Mouse (Mus musculus) midbrain, embryonic 11.5 days (tissue): Measurements from ENCODE around the gene Sphk1. TPM values are rescaled to one million over a fixed set of nuclear protein-coding genes. Genes with fewer than 3 reads are reported as not detected.

Experiments
- ATAC-seq: fragments of 200-750 bp; cut with Nextera tagmentation; 2 replicates; pipeline ENCODE4 v1.8.0; 2017; ENCODE audit warnings: moderate TSS enrichment, moderate library complexity; ENCODE audit not compliant: low FRiP score
- DNase-seq: peaks from one replicate; pipeline ENCODE4 v3.0.0; 2015; ENCODE audit warnings: low spot score; ENCODE audit errors: missing footprints
- H3K27ac ChIP-seq: fragments of 300-500 bp; sonication (generic); 2 replicates; pipeline ENCODE4 v1.5.1; 2014; ENCODE audit warnings: low read depth, low read length
- H3K27me3 ChIP-seq: fragments of 300-500 bp; sonication (generic); 2 replicates; pipeline ENCODE4 v1.6.1; 2014; ENCODE audit warnings: mild to moderate bottlenecking, low read length, moderate library complexity, mixed read lengths; ENCODE audit not compliant: control insufficient read depth, insufficient read depth
- H3K36me3 ChIP-seq: fragments of 300-500 bp; sonication (generic); 2 replicates; pipeline ENCODE4 v1.6.1; 2014; ENCODE audit warnings: mild to moderate bottlenecking, low read length, moderate library complexity, mixed read lengths; ENCODE audit not compliant: control insufficient read depth, insufficient read depth
- H3K4me1 ChIP-seq: fragments of 300-500 bp; sonication (generic); 2 replicates; pipeline ENCODE4 v1.6.1; 2014; ENCODE audit warnings: low read length; ENCODE audit not compliant: control insufficient read depth, insufficient read depth
- H3K4me2 ChIP-seq: fragments of 300-500 bp; sonication (generic); 2 replicates; pipeline ENCODE4 v1.6.1; 2014; ENCODE audit warnings: mild to moderate bottlenecking, moderate library complexity
- H3K4me3 ChIP-seq: fragments of 300-500 bp; sonication (generic); 2 replicates; pipeline ENCODE4 v1.5.1; 2014; ENCODE audit warnings: low read depth, low read length
- H3K9ac ChIP-seq: fragments of 300-500 bp; sonication (generic); 2 replicates; pipeline ENCODE4 v1.6.1; 2014; ENCODE audit warnings: low read length
- H3K9me3 ChIP-seq: fragments of 300-500 bp; sonication (generic); 2 replicates; pipeline ENCODE4 v1.6.1; 2016; ENCODE audit warnings: low read length; ENCODE audit not compliant: control insufficient read depth
- WGBS: fragments of 180-500 bp; shearing (Covaris S2); extraction: QIAGEN DNeasy Blood & Tissue Kit; methylation state at CpG from one replicate; pipeline ENCODE4 v1.1.7; 2014; 5-methylcytosine and 5-hydroxymethylcytosine counted together
- polyA plus RNA-seq: library from polyadenylated mRNA; unstranded; fragments of >200 nt; fragmentation: Nextera tagmentation; extraction: Ambion mirVana; gene quantifications from 2 replicates; pipeline ENCODE4 v1.2.1, GENCODE M21; 2014

The Sphk1 gene
- polyA plus RNA-seq, 1 experiment from 2014 or later, result 7.1 TPM

DNA sequence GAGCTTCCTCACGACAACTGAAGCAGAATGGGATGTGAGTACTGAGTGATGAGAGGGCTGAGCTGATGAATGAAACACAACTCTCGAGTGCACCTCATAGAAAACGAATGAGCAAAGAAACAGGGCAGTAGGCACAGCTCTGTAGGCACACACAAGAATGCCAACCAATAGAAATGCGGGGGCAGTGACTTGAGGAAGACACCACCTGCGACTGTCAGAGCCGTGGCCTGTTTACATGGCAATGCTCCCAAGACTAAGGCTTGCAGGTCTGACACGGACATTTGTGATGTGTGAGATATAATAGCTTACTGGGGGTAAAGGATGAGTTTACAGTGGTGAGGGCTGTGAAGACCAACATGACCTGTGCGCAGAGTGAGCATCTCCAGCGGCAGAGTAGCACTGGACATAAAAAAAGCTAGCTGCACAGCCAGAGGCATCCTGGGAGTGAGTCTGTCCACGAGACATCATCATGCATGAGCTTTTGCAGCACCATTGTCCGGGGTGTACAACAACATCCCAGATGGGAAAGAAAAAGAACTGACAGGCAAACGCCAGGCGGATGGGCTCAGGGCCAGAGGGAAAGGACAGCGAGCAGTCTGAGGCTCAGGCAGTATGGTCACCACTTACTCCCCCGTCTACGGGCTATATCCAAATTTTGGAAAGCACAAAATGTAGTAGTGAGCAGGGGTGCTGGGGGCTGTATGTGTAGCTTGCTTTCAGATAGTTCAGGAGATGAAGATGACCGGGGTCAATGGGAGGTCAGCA is 16.8 kb downstream of the Sphk1 start:
- no peaks in the 10 kb centered on the region for H3K27me3 ChIP-seq
- no peaks in the 10 kb centered on the region for H3K4me1 ChIP-seq
- WGBS, result 93% methylated on average over 17 of the region's 17 CpGs
- ATAC-seq (no peak), DNase-seq (no peak)
- H3K9me3 ChIP-seq, result no peaks in the 10 kb centered on the region
- no peak overlapping the region for H3K27ac ChIP-seq
- H3K36me3 ChIP-seq, result peaks cover 21% of the 10 kb centered on the region
- H3K4me2 ChIP-seq, result no peak overlapping the region
- no peak overlapping the region for H3K4me3 ChIP-seq
- no peak overlapping the region for H3K9ac ChIP-seq

DNA sequence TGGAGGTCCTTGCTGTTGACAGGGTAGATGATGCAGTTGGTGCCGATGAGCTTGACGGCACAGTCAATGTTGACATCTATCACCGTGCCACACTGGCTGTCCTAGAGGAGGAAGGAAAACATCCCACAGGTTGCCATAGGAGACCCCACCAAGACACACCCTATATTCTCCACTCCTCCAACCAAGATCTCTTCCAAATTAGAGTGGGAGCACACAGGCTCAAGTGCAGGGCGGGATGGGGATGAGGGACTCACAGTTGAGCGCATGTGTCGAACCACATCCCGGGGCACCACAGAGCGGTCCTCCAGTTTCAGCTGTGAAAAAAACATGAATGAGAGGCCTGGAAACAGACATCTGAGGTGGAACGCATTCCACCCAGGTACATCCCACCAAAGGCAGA is 18.1 kb downstream of the Sphk1 start:
- Histone ChIP-seq H3K9me3 (no peaks in the 10 kb centered on the region), H3K36me3 (peaks cover 15% of the 10 kb centered on the region), H3K27ac (no peak overlapping the region), H3K4me1 (no peaks in the 10 kb centered on the region), H3K4me3 (no peak overlapping the region), H3K9ac (no peak overlapping the region), H3K4me2 (no peak overlapping the region), H3K27me3 (no peaks in the 10 kb centered on the region)
- 93% methylated on average over 9 of the region's 9 CpGs for WGBS
- no peak for ATAC-seq
- no peak for DNase-seq

DNA sequence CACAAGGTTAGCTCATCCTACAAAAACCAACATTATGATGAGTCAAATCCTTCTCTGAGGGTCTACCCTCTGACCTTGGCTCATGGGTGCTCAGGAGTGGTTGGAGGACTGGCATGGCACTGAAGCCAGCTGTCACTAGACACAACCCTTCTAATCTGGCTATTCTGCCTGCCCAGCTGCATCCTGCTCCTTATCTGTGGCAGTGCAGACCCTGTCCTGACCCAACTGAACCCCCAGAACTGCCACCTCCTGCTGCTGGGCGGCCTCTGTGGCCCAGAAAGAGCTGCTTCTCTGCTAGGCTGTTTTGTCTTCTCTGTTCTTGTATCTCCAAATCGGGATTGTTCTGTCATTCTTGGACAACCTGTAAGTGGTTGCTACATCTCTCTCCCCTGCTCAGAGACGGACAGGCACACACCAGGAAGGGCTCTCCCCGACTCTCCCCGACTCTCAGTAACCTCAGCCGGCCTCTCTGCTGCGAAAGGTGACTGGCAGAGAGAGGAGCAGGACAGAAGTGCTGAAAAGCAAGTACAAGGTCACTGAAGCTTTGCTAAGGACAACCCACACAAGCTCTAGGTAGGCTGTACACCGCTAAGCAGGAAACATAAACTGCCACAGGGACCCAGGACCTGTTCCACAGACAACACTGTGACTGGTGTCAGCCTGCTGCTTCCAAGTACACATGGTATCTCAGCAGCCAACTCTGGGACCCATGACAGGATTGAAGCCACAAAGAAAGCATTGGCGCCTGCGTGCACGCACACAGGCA is 18.7 kb downstream of the Sphk1 start:
- H3K27me3 ChIP-seq, result no peaks in the 10 kb centered on the region
- WGBS, result 88% methylated on average over 11 of the region's 11 CpGs
- no peak overlapping the region for H3K9ac ChIP-seq
- H3K36me3 ChIP-seq, result peaks cover 12% of the 10 kb centered on the region
- no peak overlapping the region for H3K4me2 ChIP-seq
- no peak overlapping the region for H3K4me3 ChIP-seq
- H3K4me1 ChIP-seq, result no peaks in the 10 kb centered on the region; the same call in 1 of the 2 replicates
- H3K9me3 ChIP-seq, result no peaks in the 10 kb centered on the region
- DNase-seq, result no peak
- H3K27ac ChIP-seq, result no peak overlapping the region
- no peak for ATAC-seq

DNA sequence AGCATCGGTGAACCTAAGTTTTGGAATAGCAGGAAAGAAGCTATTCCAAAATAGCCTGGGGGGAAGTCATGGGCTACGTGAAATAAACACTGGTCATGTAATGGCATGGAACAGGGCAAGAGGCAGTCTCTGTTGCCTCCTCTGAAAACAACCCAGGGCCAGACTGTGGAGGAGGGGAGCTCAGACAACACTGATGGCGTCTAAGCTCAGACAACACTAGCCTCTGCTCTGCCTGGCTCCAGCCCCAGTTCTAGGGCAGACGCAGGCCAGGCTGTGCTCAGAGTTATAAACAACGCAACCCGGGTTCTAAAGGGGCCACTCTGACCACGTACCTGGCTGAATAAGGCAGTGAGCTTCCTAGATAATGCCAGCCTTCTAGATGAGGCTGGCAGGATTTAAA is 20.0 kb downstream of the Sphk1 start:
- WGBS, result 87% methylated on average over 7 of the region's 7 CpGs
- no peak overlapping the region for H3K9ac ChIP-seq
- DNase-seq (no peak), ATAC-seq (no peak)
- no peak overlapping the region for H3K27ac ChIP-seq
- H3K36me3 ChIP-seq, result peaks cover 1% of the 10 kb centered on the region; the same call in 1 of the 2 replicates
- no peak overlapping the region for H3K4me2 ChIP-seq
- no peaks in the 10 kb centered on the region for H3K27me3 ChIP-seq
- H3K4me1 ChIP-seq, result no peaks in the 10 kb centered on the region; the same call in none of the 2 replicates
- H3K9me3 ChIP-seq, result no peaks in the 10 kb centered on the region
- no peak overlapping the region for H3K4me3 ChIP-seq

DNA sequence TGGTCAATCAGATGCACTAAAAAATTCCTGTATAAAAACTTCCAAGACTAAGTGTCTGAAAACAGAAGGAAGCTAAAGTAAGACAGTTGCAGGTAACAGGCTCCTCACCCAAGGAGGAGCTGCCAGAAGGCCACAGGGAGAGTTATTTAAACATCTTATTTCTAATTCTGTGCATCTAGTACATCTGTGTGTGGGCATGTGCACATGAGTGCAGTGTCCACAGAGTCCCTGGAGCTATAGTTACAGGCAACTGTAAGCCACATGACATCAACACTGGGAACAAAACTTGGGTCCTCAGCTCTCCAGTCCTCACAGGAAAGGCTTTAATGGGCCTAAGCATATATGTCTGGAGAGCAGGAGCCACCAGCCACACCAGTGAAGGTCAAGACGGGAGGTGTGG is 21.5 kb downstream of the Sphk1 start:
- H3K9me3 ChIP-seq, result no peaks in the 10 kb centered on the region
- H3K4me2 ChIP-seq, result no peak overlapping the region
- DNase-seq (no peak), ATAC-seq (no peak)
- H3K4me3 ChIP-seq, result no peak overlapping the region
- 94% methylated on average over 1 of the region's 1 CpGs for WGBS
- H3K4me1 ChIP-seq, result no peaks in the 10 kb centered on the region; the same call in none of the 2 replicates
- no peak overlapping the region for H3K9ac ChIP-seq
- no peaks in the 10 kb centered on the region for H3K27me3 ChIP-seq
- no peak overlapping the region for H3K27ac ChIP-seq
- H3K36me3 ChIP-seq, result no peaks in the 10 kb centered on the region

DNA sequence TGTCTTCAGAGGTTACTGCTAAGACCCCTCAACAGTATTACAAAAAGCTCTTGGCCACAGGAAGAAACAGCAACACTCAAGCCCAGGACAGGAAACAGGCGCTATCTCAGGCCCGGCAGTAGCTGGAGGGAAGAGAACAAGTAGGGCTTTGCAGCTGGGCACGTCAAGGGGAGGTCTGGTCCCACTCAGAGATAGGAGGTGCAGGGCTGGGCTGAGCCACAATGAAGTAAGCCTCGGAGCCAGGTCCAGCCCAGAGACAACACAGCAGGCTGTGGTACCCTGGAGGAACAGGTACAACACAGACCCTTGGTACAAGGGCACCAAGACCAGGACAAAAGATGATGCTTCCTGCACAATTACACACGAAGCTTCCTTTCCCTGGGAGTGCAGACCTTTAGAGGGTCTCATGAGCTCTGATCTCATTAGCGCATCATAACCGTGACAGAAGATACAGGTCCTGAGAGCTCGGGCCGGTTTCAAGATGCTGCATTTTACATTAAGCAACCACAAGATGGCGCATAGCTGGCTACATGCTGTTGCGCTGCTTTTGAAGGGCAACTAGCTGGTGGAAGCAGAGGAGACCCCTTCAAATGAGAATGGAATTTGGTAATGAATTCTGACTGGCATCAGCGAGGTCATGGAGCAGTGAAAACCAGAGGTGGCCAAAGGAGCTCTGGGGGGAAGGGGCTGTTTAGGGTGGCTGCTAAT is 23.6 kb downstream of the Sphk1 start:
- ATAC-seq, result peak; percentile 55; the same call in 1 of the 2 replicates
- no peak overlapping the region for H3K27ac ChIP-seq
- H3K4me2 ChIP-seq, result no peak overlapping the region
- H3K4me3 ChIP-seq, result no peak overlapping the region
- 56% methylated on average over 12 of the region's 12 CpGs for WGBS
- H3K36me3 ChIP-seq, result no peaks in the 10 kb centered on the region
- H3K9me3 ChIP-seq, result no peaks in the 10 kb centered on the region
- H3K27me3 ChIP-seq, result no peaks in the 10 kb centered on the region
- H3K4me1 ChIP-seq, result no peaks in the 10 kb centered on the region; the same call in none of the 2 replicates
- DNase-seq, result peak; percentile 92
- H3K9ac ChIP-seq, result no peak overlapping the region

DNA sequence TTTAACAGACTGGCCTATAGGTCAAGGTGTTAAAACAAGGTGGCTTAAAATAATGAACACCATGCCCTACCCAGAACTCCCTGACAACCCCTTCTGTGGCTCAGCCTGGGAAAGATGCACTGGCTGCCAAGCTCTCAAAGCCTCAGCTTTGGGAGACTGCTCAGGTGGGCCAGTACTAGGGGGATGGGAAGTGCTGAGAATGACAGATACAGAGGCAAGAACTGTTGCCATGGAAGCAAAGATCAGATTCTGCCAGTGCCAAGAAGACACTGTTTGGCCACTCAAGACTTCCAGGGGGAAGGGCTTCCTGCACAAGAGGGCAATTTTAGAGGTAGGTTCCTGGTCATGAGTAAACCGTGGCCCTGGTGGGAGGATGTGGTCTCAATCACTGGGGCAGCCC is 24.8 kb downstream of the Sphk1 start:
- 80% methylated on average over 1 of the region's 1 CpGs for WGBS
- ATAC-seq (no peak), DNase-seq (no peak)
- Histone ChIP-seq H3K36me3 (no peaks in the 10 kb centered on the region), H3K4me2 (no peak overlapping the region), H3K27ac (no peak overlapping the region), H3K9ac (no peak overlapping the region), H3K4me3 (no peak overlapping the region), H3K4me1 (no peaks in the 10 kb centered on the region; the same call in none of the 2 replicates), H3K9me3 (no peaks in the 10 kb centered on the region), H3K27me3 (no peaks in the 10 kb centered on the region)

DNA sequence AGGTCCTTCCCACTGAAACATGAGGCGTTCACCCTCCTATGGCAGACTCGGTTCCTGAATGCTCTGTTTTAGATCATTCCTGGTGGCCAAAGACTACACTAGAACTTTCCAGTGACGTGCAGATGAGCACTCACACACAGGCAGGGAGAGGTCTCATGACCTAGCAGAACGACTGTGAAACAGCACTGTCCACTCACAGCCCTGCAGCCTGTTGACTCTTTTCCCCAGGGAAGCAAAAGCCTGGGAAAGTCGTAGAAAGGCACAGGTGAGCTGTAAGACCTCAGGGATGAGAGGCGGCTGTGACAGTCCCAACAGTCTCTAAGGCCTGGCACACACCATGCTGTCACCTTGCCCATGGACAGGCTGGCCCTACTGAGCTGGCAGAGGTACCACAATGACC is 25.6 kb downstream of the Sphk1 start:
- 77% methylated on average over 6 of the region's 6 CpGs for WGBS
- Histone ChIP-seq H3K9ac (no peak overlapping the region), H3K4me3 (no peak overlapping the region), H3K4me1 (no peaks in the 10 kb centered on the region; the same call in none of the 2 replicates), H3K4me2 (no peak overlapping the region), H3K9me3 (no peaks in the 10 kb centered on the region), H3K27me3 (no peaks in the 10 kb centered on the region), H3K36me3 (no peaks in the 10 kb centered on the region), H3K27ac (no peak overlapping the region)
- ATAC-seq (no peak), DNase-seq (no peak)
